Mouse (Mus musculus): Measurements from ENCODE around the gene Kmt5a. TPM values are rescaled to one million over a fixed set of nuclear protein-coding genes. Genes with fewer than 3 reads are reported as not detected.
"Not testable (repeated sequence)": the region's sequence is repeated elsewhere in the genome, so short reads cannot be mapped to it uniquely, and the experiment has no call there.

The Kmt5a gene
- polyA plus RNA-seq, 1 experiment from 2014 or later: 20.6 TPM

DNA sequence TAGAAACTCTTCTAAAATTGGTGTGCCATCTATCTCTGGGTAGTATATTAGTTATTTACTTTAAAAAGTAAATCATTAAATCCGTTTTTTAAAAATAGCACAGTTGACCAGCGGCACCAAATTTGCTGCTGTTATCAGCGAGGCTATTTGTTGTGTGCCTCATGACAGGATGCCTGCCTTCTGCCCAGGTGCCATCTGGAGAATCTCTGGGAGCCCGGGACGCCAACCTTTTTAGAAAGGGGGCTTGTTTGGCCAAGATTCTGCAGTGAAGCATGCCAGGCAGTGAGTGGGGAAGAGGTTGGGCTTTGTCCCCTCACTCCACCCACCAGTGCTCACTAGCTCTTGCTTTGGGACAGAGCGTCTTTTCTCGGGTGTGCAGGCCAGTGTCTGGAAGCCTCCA lies 10.3 kb downstream of the Kmt5a start:
- H3K4me3 ChIP-seq: no peak overlapping the region
- 91% methylated on average over 7 of the region's 7 CpGs for WGBS
- peaks cover 79% of the 10 kb centered on the region for H3K36me3 ChIP-seq

DNA sequence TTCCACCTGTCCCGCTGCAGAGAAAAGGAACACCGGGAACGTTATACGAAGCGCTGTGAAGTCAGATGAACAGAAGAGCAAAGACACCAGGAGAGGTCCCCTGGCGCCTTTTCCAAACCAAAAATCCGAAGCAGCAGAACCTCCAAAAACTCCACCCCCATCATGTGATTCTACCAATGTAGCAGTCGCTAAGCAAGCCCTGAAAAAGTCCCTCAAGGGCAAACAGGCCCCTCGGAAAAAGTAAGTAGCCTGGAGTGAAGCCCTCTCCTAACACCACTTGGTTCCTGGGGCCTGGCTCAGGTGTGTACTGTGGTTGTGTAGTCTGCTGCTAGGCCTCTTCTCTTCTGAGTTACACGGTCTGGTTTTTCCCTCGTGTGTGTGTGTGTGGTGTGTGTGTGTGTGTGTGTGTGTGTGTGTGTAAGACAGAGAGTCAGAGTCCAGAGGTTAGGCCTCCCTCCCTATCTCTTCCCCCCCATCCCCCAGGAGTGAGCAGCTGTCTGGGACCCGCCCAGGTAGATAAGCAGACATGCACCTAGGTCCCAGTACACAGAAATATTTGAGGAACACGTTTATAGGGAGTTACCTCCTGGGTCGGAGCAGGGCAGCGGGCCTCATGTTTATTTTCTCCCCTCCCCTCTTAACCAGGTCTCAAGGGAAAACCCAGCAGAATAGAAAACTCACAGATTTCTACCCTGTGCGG lies 11.1 kb downstream of the Kmt5a start:
- peaks cover 86% of the 10 kb centered on the region for H3K36me3 ChIP-seq
- ATAC-seq (ENCODE audit: low FRiP score): no peak

More for the DNA sequence above, 10.3 kb downstream of the Kmt5a start:
- H3K27me3 ChIP-seq: no peaks in the 10 kb centered on the region
- H3K4me1 ChIP-seq (replicated peaks): peaks cover 46% of the 10 kb centered on the region
- ATAC-seq (ENCODE audit: low FRiP score): no peak
- H3K4me2 ChIP-seq: no peak overlapping the region
- H3K9me3 ChIP-seq: no peaks in the 10 kb centered on the region
- H3K27ac ChIP-seq: no peak overlapping the region
- H3K9ac ChIP-seq: no peak overlapping the region

GRCm38 (mm10) chr5:124452494-124453228 lies 12.9 kb downstream of the Kmt5a start:
- H3K36me3 ChIP-seq: peaks cover 98% of the 10 kb centered on the region
- peak overlapping the region; percentile 3; the same call in 1 of the 2 replicates for H3K27ac ChIP-seq

More for the DNA sequence above, 11.1 kb downstream of the Kmt5a start:
- Histone ChIP-seq H3K27me3 (no peaks in the 10 kb centered on the region), H3K4me2 (no peak overlapping the region), H3K9ac (no peak overlapping the region), H3K4me3 (no peak overlapping the region), H3K27ac (no peak overlapping the region), H3K9me3 (no peaks in the 10 kb centered on the region), H3K4me1 (replicated peaks) (peaks cover 46% of the 10 kb centered on the region)
- 90% methylated on average over 16 of the region's 16 CpGs for WGBS

DNA sequence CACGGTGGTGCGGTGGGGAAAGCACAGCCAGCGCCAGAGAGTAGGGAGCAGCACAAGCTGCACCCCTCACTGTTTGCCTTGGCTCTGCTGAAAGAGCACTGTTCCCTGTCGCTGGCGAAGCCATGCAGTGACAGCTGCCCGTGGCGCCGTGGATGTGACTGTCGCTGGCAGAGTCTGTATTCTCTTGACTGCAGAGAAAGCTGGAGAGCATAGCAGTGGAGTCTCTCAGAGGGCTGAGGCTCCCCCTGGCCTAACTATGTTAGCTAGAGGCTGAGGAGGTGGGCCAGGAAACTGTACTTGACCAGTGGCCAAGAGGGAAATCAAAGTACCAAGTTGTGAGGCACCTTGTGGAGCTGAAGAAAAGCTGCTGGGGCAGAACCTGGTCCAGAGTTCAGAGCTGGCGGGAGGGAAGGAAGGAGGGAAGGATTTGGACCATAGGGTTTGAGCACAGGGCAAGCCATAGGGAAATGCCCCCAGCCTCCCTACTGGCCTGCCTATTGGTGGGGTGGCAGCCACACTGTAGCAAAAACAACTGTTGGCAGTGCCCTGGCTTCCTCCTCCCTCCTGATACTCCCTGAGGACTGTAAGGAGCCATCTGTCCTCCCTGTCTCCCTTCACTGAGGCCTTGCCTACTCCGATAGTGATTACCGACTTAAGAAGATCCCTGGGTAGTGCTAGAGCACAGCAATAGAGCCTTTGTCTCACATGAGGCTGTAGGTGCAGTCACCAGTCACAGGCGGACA lies 13.8 kb downstream of the Kmt5a start:
- ATAC-seq (ENCODE audit: low FRiP score): no peak
- Histone ChIP-seq H3K27ac (peak overlapping the region; percentile 3; the same call in 1 of the 2 replicates), H3K9ac (peak overlapping the region; percentile 51; the same call in 1 of the 2 replicates)

More at GRCm38 (mm10) chr5:124452494-124453228, 12.9 kb downstream of the Kmt5a start:
- Histone ChIP-seq H3K9me3 (no peaks in the 10 kb centered on the region), H3K27me3 (no peaks in the 10 kb centered on the region), H3K4me3 (no peak overlapping the region), H3K9ac (peak overlapping the region; percentile 51; the same call in 1 of the 2 replicates), H3K4me1 (replicated peaks) (peaks cover 29% of the 10 kb centered on the region), H3K4me2 (no peak overlapping the region)
- WGBS: 81% methylated on average over 15 of the region's 15 CpGs
- ATAC-seq (ENCODE audit: low FRiP score): no peak

GRCm38 (mm10) chr5:124454082-124454419 lies 14.3 kb downstream of the Kmt5a start:
- 70% methylated on average over 1 of the region's 1 CpGs for WGBS
- ATAC-seq (ENCODE audit: low FRiP score): no peak
- H3K4me3 ChIP-seq: no peak overlapping the region

More for the DNA sequence above, 13.8 kb downstream of the Kmt5a start:
- H3K4me3 ChIP-seq: no peak overlapping the region
- peaks cover 24% of the 10 kb centered on the region for H3K4me1 ChIP-seq (replicated peaks)
- peaks cover 98% of the 10 kb centered on the region for H3K36me3 ChIP-seq
- no peaks in the 10 kb centered on the region for H3K9me3 ChIP-seq
- 81% methylated on average over 13 of the region's 13 CpGs for whole genome bisulfite sequencing
- H3K27me3 ChIP-seq: no peaks in the 10 kb centered on the region
- H3K4me2 ChIP-seq: no peak overlapping the region

GRCm38 (mm10) chr5:124456762-124457161 lies 17.0 kb downstream of the Kmt5a start:
- Histone ChIP-seq H3K27me3 (no peaks in the 10 kb centered on the region), H3K4me2 (no peak overlapping the region), H3K36me3 (peaks cover 96% of the 10 kb centered on the region), H3K4me1 (replicated peaks) (peaks cover 12% of the 10 kb centered on the region; the same call in 1 of the 2 replicates), H3K9ac (no peak overlapping the region), H3K4me3 (no peak overlapping the region), H3K27ac (no peak overlapping the region), H3K9me3 (no peaks in the 10 kb centered on the region)
- ATAC-seq (ENCODE audit: low FRiP score): no peak
- 96% methylated on average over 6 of the region's 6 CpGs for WGBS

More at GRCm38 (mm10) chr5:124454082-124454419, 14.3 kb downstream of the Kmt5a start:
- Histone ChIP-seq H3K4me1 (replicated peaks) (peaks cover 19% of the 10 kb centered on the region), H3K9me3 (no peaks in the 10 kb centered on the region), H3K27ac (no peak overlapping the region), H3K9ac (no peak overlapping the region), H3K4me2 (no peak overlapping the region), H3K27me3 (no peaks in the 10 kb centered on the region), H3K36me3 (peaks cover 98% of the 10 kb centered on the region)

DNA sequence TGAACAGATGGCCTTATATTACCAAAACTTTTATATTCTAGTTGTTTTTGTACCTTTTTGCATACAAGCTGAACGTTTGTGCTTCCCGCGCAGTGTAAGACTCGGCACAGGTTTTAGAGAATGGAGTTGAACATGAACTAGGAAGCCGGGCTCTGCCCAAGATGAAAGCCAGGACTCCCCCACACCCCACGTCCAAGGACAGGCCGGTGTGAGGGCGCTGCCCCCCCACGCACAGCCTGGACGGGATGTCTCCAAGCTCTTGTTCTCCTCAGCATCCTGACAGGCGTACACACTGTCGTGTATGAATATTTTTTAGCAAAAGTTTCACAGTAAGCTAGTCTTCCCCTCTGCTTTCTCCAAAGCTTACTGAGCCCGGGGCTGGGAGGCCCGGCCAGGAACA lies 21.2 kb downstream of the Kmt5a start:
- peaks cover 83% of the 10 kb centered on the region for H3K36me3 ChIP-seq
- H3K27me3 ChIP-seq; H3K4me2 ChIP-seq; ATAC-seq (ENCODE audit: low FRiP score); H3K9ac ChIP-seq; H3K9me3 ChIP-seq; H3K4me1 ChIP-seq (replicated peaks); H3K4me3 ChIP-seq; H3K27ac ChIP-seq: not testable (repeated sequence)
- WGBS: 94% methylated on average over 14 of the region's 14 CpGs

DNA sequence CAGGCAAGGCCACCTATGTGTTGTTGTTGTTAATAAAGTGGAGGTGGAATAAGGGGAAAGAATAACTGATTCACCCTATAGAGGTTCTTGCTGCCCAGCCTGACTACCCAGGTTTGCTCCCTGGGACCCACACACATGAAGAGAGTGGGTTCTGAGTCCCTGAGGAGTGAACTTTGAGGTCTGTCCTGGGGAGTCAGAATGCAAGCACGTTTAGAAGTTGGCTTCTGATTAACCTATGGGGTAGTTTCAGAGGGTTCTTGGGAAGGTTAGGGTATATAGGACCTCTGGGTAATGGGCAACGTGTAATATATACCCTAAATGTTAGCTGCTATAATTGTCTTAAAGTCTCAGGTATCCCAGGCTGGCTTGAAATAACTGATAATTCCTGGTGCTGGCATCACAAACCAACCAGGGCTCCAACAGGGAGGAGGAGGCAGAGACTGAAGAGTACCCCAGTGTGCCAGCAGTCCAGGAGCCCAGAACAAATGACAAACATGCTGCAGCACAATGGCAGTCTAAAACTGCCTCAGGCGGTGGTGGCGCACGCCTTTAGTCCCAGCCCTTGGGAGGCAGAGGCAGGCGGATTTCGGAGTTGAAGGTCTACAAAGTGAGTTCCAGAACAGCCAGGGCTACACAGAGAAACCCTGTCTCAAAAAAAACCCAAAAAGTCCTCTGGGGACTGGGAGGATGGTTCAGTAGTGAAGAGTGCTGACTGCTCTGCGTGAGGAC lies 22.7 kb downstream of the Kmt5a start:
- Histone ChIP-seq H3K36me3 (peaks cover 74% of the 10 kb centered on the region), H3K27me3 (no peaks in the 10 kb centered on the region), H3K4me1 (replicated peaks) (no peaks in the 10 kb centered on the region), H3K4me2 (no peak overlapping the region), H3K9me3 (no peaks in the 10 kb centered on the region), H3K4me3 (no peak overlapping the region), H3K27ac (no peak overlapping the region), H3K9ac (no peak overlapping the region)
- no peak for ATAC-seq (ENCODE audit: low FRiP score)
- WGBS: 89% methylated on average over 8 of the region's 8 CpGs

- H3K4me1 ChIP-seq (replicated peaks): no peaks in the 10 kb centered on the region
- H3K4me2 ChIP-seq: no peak overlapping the region
- H3K9ac ChIP-seq: no peak overlapping the region
- 88% methylated on average over 5 of the region's 5 CpGs for whole genome bisulfite sequencing
- H3K27me3 ChIP-seq: no peaks in the 10 kb centered on the region
- peaks cover 67% of the 10 kb centered on the region for H3K36me3 ChIP-seq
- H3K4me3 ChIP-seq: no peak overlapping the region
- no peak for ATAC-seq (ENCODE audit: low FRiP score)
- H3K27ac ChIP-seq: no peak overlapping the region
- no peaks in the 10 kb centered on the region for H3K9me3 ChIP-seq
These were observed 23.7 kb downstream of the Kmt5a start for GRCm38 (mm10) chr5:124463462-124463861.

GRCm38 (mm10) chr5:124464905-124465304 lies 25.2 kb downstream of the Kmt5a start:
- Histone ChIP-seq H3K27ac (no peak overlapping the region), H3K9ac (no peak overlapping the region), H3K27me3 (no peaks in the 10 kb centered on the region), H3K36me3 (peaks cover 64% of the 10 kb centered on the region), H3K4me1 (replicated peaks) (no peaks in the 10 kb centered on the region), H3K4me2 (no peak overlapping the region), H3K9me3 (no peaks in the 10 kb centered on the region), H3K4me3 (no peak overlapping the region)
- ATAC-seq (ENCODE audit: low FRiP score): no peak

DNA sequence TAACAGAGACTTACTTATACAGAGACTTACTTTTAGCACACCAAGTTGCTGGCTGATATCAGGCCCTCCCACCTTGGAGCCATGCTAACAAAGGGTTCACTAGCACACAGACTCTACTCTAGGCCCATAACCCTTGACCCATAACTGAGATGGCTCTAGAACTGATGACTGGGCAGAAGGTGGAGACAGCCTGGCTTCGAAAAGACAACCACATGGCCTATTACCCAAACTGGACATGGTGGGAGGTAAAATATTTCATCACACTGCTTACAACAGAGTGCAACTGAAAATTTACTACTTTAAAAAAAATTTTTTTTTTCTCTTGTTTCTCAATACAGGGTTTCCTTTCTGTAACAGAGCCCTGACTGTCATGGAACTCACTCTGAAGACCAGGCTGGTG lies 28.0 kb downstream of the Kmt5a start:
- H3K27me3 ChIP-seq: no peaks in the 10 kb centered on the region
- H3K9ac ChIP-seq: no peak overlapping the region
- no peaks in the 10 kb centered on the region for H3K9me3 ChIP-seq
- no peak overlapping the region for H3K4me3 ChIP-seq
- no peaks in the 10 kb centered on the region for H3K4me1 ChIP-seq (replicated peaks)
- WGBS: 97% methylated on average over 1 of the region's 1 CpGs
- no peak overlapping the region for H3K27ac ChIP-seq
- peaks cover 39% of the 10 kb centered on the region for H3K36me3 ChIP-seq
- ATAC-seq (ENCODE audit: low FRiP score): no peak
- H3K4me2 ChIP-seq: no peak overlapping the region

- no peak for ATAC-seq (ENCODE audit: low FRiP score)
- Histone ChIP-seq H3K4me3 (no peak overlapping the region), H3K4me2 (no peak overlapping the region), H3K27ac (no peak overlapping the region), H3K36me3 (peaks cover 33% of the 10 kb centered on the region), H3K4me1 (replicated peaks) (no peaks in the 10 kb centered on the region), H3K27me3 (no peaks in the 10 kb centered on the region), H3K9ac (no peak overlapping the region), H3K9me3 (no peaks in the 10 kb centered on the region)
- 95% methylated on average over 7 of the region's 7 CpGs for WGBS
These were observed 28.6 kb downstream of the Kmt5a start for GRCm38 (mm10) chr5:124468365-124468764.
